Mouse (Mus musculus) urinary bladder, adult 18-20 months (tissue): Measurements from ENCODE around the gene Ryr1.

Source experiments
- DNase-seq, 2 experiments: peaks; one replicate each; pipeline ENCODE4 v3.0.0; 2022; ENCODE audit warnings: low spot score in 2 of 2, mixed read lengths in 2 of 2

The Ryr1 gene

GRCm38 (mm10) chr7:28961584-28961926 is 163.4 kb downstream of the Ryr1 start:
- DNase-seq: no peak

GRCm38 (mm10) chr7:28960354-28961046 is 164.5 kb downstream of the Ryr1 start:
- DNase-seq: no peak

GRCm38 (mm10) chr7:28959505-28960045 is 165.4 kb downstream of the Ryr1 start:
- peak in 1 of 2 experiments; percentile 44 for DNase-seq

- no peak for DNase-seq
Measured at GRCm38 (mm10) chr7:28958770-28959169, 166.2 kb downstream of the Ryr1 start.

- no peak for DNase-seq
Measured at GRCm38 (mm10) chr7:28957997-28958725, 166.8 kb downstream of the Ryr1 start.

- no peak for DNase-seq
Measured at GRCm38 (mm10) chr7:28957286-28957685, 167.7 kb downstream of the Ryr1 start.

- DNase-seq: no peak
Measured at GRCm38 (mm10) chr7:28956270-28956669, 168.7 kb downstream of the Ryr1 start.

- DNase-seq: no peak
Measured at GRCm38 (mm10) chr7:28955295-28955897, 169.6 kb downstream of the Ryr1 start.

GRCm38 (mm10) chr7:28954773-28955172 is 170.2 kb downstream of the Ryr1 start:
- DNase-seq: no peak

- DNase-seq: no peak
Measured at GRCm38 (mm10) chr7:28953476-28954376, 171.3 kb downstream of the Ryr1 start.
